Mouse (Mus musculus) left cerebral cortex, adult 8-10 months (tissue): ENCODE results near the gene Slc16a6. TPM values are rescaled to one million over a fixed set of nuclear protein-coding genes. Genes with fewer than 3 reads are reported as not detected.

Experiments used
- DNase-seq, 2 experiments: peaks; one replicate each; pipeline ENCODE4 v3.0.0; 2022; ENCODE audit warnings: low spot score in 2 of 2
- microRNA-seq, 2 experiments: library from miRNA; unstranded; fragments of <30 nt; microRNA quantifications; one replicate each; pipeline ENCODE4 v1.2.0; 2022
- total RNA-seq, 4 experiments: library from RNA; stranded (reverse); gene quantifications; 2 replicates each; pipeline ENCODE4 v1.2.4; 2022

The Slc16a6 gene
- total RNA-seq, 4 experiments from 2014 or later: 12.5 to 15.6 (median 14.0) TPM

DNA sequence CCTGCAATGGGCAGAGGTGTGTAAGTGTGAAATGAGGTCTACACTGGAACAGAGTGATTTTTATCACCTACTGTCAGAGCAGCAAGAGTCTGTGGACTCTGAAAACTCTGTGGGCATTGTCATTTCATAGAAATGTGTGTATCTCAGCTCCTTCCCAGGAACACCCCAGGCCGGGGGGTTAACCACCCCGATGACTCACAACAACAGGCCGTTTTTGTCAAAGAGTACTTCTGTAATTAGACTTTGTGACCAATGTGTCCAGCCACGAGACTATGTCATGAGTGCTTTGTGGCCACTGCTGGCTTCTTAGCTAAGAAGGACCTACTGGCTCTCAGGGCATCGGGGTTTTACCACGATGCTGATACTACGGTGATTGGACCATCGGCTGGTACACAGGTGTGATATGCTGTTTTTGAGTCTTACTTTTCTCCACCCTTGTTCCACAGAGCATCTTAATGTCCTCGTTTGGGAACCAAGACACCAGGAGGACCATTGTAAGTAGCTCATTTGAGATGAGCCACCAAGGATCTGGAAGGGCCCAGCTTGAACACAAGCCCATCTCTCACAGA is 55.8 kb downstream of the Slc16a6 start:
- DNase-seq: no peak

DNA sequence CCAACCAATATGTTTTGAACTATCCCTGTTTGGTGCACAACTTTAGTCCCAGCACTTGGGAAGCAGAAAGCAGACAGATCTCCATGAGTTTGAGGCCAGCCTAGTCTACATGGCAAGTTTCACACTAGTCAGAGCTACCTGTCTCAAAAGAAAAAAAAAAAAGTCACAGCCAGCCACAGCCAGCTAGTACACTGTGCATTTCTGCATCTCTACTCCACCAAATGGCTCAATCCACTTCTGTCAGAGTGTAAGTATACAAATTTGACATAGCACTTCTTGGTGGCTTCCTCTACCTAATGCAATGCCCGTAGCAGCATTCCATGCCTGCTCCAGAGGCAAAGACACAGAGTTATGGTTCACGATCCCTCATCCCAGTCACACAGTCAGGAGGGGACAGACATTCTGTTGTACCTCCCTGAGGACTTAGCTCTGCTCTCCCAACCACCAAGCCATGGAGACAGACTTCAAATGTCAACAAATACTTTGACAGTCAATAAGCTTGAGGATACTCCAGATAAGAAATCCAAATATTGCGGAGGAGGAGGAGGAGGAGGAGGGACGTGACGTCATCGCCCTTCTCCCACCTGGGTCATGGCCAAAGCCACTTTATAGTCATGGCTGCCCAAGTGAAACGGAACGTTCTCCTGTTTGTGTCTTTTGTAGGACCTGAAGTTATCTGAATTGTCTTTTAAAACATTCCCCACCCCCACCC is 56.5 kb downstream of the Slc16a6 start:
- no peak for DNase-seq

DNA sequence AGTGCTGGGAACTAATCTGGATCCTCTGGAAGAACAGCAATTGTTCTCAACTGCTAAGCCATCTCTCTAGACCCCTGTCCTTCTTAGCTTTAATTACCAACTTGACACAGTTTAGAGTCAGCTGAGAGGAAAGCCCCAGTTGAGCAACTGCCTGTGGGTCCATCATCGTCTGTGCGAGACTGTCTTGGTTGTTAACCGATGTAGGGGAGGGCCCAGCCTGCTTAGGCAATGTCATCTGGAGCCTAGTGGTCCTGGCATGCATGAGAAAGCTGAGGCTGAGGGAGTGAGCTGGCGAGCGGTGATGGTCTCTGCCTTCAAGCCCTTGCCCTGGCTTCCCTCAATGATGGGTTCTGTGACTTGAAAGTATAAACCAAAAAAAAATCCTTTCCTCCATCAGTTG is 58.6 kb downstream of the Slc16a6 start:
- no peak for DNase-seq

DNA sequence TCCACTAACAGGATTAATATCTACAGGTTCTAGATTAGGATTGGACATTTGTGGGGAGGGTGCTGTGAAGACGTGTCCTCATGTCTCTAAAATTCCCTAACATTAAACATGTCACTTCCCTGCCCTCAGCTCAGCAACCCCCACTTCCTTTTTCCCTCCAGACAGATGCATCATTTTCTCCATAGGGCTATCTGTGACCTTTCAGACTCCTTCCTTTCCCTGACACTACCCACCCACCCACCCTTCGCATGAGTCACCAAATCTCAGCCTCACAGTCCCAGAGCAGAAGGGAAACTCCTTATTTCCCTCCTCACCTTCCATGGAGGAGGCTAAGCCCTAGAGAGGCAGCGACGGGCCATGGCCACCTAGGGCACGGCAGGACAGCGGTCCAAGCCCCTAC is 59.8 kb downstream of the Slc16a6 start, which contains the start of gene 9930022D16Rik:
9930022D16Rik (plus strand) TSS at position 301 of the 400 bp plus-strand sequence.
- DNase-seq: no peak

DNA sequence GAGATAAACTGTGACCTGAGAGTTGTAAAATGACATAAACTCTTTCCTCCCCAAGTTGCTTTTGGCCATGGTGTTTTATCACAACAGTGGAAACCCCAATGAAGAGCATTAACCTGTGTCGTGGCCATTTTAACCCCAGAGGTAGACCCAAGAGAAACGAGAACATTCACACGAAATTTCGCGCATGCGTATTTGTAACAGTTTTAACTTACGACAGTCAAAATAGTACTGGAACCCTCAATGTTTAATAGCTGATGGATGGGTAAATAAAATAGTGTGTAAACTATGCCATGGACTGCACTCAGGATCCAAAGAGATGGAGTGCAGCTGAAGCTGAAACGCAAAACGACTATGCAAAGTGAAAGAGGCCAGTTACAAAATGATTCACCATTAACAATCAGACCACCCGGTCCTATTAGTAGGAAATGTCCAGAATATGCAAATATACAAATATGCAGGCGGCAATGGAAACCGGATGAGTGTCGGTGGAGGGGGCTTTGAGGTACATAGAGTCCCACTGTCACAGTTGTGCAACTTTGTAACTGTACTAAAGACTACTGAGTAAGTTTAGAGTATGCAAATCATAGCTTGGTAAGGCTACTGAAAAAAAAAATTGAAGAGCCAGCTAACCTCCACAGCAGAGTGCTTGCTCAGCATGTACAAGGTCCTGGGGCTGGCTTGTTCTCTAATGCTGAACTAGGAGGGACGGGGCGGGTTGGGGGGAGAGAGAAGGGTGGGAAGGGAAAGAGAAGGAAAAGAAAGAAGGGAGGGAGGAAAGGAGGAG is 63.0 kb downstream of the Slc16a6 start:
- DNase-seq: no peak

DNA sequence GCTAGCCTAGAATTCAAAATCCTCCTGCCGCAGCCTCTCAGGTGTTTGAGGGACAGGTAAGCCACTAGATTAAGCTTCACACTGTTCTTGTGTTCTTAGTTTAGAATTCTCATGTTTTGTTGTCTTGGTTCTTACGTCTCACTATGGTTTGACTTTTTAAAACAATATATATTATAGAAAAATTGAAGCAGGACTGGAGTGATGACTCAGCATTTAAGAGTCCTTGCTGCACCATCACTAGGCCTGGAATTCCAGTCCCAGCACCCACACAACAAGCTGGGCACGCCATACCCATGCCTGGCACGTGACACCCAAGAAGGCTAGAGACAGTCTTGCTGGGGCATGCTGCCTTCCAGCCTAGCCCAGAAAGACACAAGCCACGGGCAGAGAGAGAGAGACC is 67.0 kb downstream of the Slc16a6 start:
- no peak for DNase-seq

Small RNAs within 50 kb of the gene (microRNA-seq; reads per million reads assigned to microRNA genes)
- 0 reads per million in 2 experiments for gene Gm25540

Other genes starting within 250 kb of the Slc16a6 start
- gene Rgs9, start 175.5 kb downstream of the Slc16a6 start, total RNA-seq: 100 to 1,000 TPM; 118 to 133 (median 128) TPM
- 10 to 100 TPM; 51.9 to 58.1 (median 54.0) TPM for gene Gna13, start 110.8 kb downstream of the Slc16a6 start, total RNA-seq
- not detected for gene 9930022D16Rik, start 59.7 kb downstream of the Slc16a6 start, total RNA-seq
- gene Amz2, start 47.7 kb downstream of the Slc16a6 start, total RNA-seq: 10 to 100 TPM; 44.4 to 56.2 (median 52.9) TPM
- gene Arsg, start 224 bp downstream of the Slc16a6 start, total RNA-seq: 10 to 100 TPM; 21.3 to 24.4 (median 22.7) TPM
- gene Wipi1, start 138.4 kb upstream of the Slc16a6 start, total RNA-seq: 10 to 100 TPM; 20.7 to 22.9 (median 22.0) TPM
- 100 to 1,000 TPM; 569 to 599 (median 583) TPM for gene Prkar1a, start 175.8 kb upstream of the Slc16a6 start, total RNA-seq
- 10 to 100 TPM; 11.1 to 12.6 (median 12.1) TPM for gene Fam20a, start 248.7 kb upstream of the Slc16a6 start, total RNA-seq